Comparison of ENCODE assay signal across 8 mouse cellular contexts in genomic region chr10:76345540-76345902, GRCm38 (mm10). TPM values are rescaled to one million over a fixed set of nuclear protein-coding genes. Genes with fewer than 3 reads are reported as not detected.
DNase-seq lines count a peak whose midpoint lies in the region; ATAC-seq and TF ChIP-seq lines count a peak whose summit lies in the region.

No protein-coding gene starts in this region.

- peak overlapping the region; percentile 92 for H3K4me3 ChIP-seq in lung, embryonic 14.5 days (ENCODE audit: low read depth, low read length)
- peak overlapping the region; percentile 54 for H3K4me3 ChIP-seq in embryonic facial prominence, embryonic 12.5 days
- peak overlapping the region; percentile 77 for H3K4me3 ChIP-seq in intestine, embryonic 14.5 days (ENCODE audit: low read depth, low read length)
- peak overlapping the region; percentile 86 for H3K4me3 ChIP-seq in neural tube, embryonic 13.5 days

- H3K27me3 ChIP-seq in lung, embryonic 14.5 days (ENCODE audit: insufficient read depth, low read length), result no peaks in the 10 kb centered on the region
- no peaks in the 10 kb centered on the region for H3K27me3 ChIP-seq in embryonic facial prominence, embryonic 12.5 days
- H3K27me3 ChIP-seq in intestine, embryonic 14.5 days (replicated peaks; ENCODE audit: control insufficient read depth, insufficient read depth, low read length), result no peaks in the 10 kb centered on the region
- no peaks in the 10 kb centered on the region for H3K27me3 ChIP-seq in neural tube, embryonic 13.5 days

- no peaks in the 10 kb centered on the region for H3K9me3 ChIP-seq in lung, embryonic 14.5 days (ENCODE audit: low read depth, low read length)
- H3K9me3 ChIP-seq in embryonic facial prominence, embryonic 12.5 days, result no peaks in the 10 kb centered on the region
- no peaks in the 10 kb centered on the region for H3K9me3 ChIP-seq in intestine, embryonic 14.5 days (ENCODE audit: control insufficient read depth, low read length)
- no peaks in the 10 kb centered on the region for H3K9me3 ChIP-seq in neural tube, embryonic 13.5 days

- H3K36me3 ChIP-seq in lung, embryonic 14.5 days (ENCODE audit: insufficient read depth), result peaks cover 8% of the 10 kb centered on the region; the same call in 1 of the 2 replicates
- peaks cover 7% of the 10 kb centered on the region for H3K36me3 ChIP-seq in embryonic facial prominence, embryonic 12.5 days
- peaks cover 13% of the 10 kb centered on the region; the same call in 1 of the 2 replicates for H3K36me3 ChIP-seq in intestine, embryonic 14.5 days (ENCODE audit: control insufficient read depth, insufficient read depth, low read length)
- H3K36me3 ChIP-seq in neural tube, embryonic 13.5 days, result peaks cover 10% of the 10 kb centered on the region

- 0 out of 2 replicates have a peak, but pooled peaks cover 6% of the 10 kb centered on the region for H3K4me1 ChIP-seq in lung, embryonic 14.5 days (ENCODE audit: insufficient read depth)
- H3K4me1 ChIP-seq in embryonic facial prominence, embryonic 12.5 days, result peaks cover 26% of the 10 kb centered on the region
- peaks cover 24% of the 10 kb centered on the region for H3K4me1 ChIP-seq in intestine, embryonic 14.5 days (replicated peaks; ENCODE audit: control insufficient read depth, insufficient read depth, low read length)
- H3K4me1 ChIP-seq in neural tube, embryonic 13.5 days (replicated peaks), result peaks cover 27% of the 10 kb centered on the region

- peak overlapping the region; percentile 93 for H3K4me2 ChIP-seq in lung, embryonic 14.5 days
- peak overlapping the region; percentile 73 for H3K4me2 ChIP-seq in embryonic facial prominence, embryonic 12.5 days (replicated peaks)
- peak overlapping the region; percentile 89 for H3K4me2 ChIP-seq in intestine, embryonic 14.5 days (ENCODE audit: low read length)
- H3K4me2 ChIP-seq in neural tube, embryonic 13.5 days, result peak overlapping the region; percentile 70

- TF ChIP-seq CTCF in lung, embryonic 14.5 days (IDR thresholded peaks at IDR 0.05; ENCODE audit: low read depth), result no peak

- peak overlapping the region; percentile 89 for H3K9ac ChIP-seq in lung, embryonic 14.5 days
- H3K9ac ChIP-seq in embryonic facial prominence, embryonic 12.5 days, result peak overlapping the region; percentile 88
- H3K9ac ChIP-seq in intestine, embryonic 14.5 days (ENCODE audit: low read length), result peak overlapping the region; percentile 81
- H3K9ac ChIP-seq in neural tube, embryonic 13.5 days, result peak overlapping the region; percentile 92

- DNase-seq in lung, embryonic 14.5 days, result no peak
- no peak for DNase-seq in lung, postnatal 14 days
- no peak for DNase-seq in intestine, embryonic 14.5 days (ENCODE audit: low spot score)
- DNase-seq in retina, embryonic 14.5 days (ENCODE audit: low spot score), result no peak
- no peak for DNase-seq in thymus, postnatal 4 days
- DNase-seq in ovary, adult 18-20 months (ENCODE audit: low spot score), result no peak

- ATAC-seq in lung, embryonic 14.5 days (ENCODE audit: insufficient read depth), result no peak; the same call in 1 of the 2 replicates
- 0 out of 2 replicates have a peak, but pooled peaks have one; percentile 5 for ATAC-seq in embryonic facial prominence, embryonic 12.5 days (ENCODE audit: insufficient number of reproducible peaks, insufficient read depth, low FRiP score, low TSS enrichment)
- peak; percentile 24 for ATAC-seq in intestine, embryonic 14.5 days (replicated peaks; ENCODE audit: low FRiP score, low TSS enrichment, low read depth)
- no peak for ATAC-seq in neural tube, embryonic 13.5 days (ENCODE audit: low read depth)

- H3K27ac ChIP-seq in lung, embryonic 14.5 days (ENCODE audit: low read depth), result peak overlapping the region; percentile 12; the same call in 1 of the 2 replicates
- H3K27ac ChIP-seq in embryonic facial prominence, embryonic 12.5 days, result peak overlapping the region; percentile 46; the same call in 1 of the 2 replicates
- H3K27ac ChIP-seq in intestine, embryonic 14.5 days (ENCODE audit: low read depth), result no peak overlapping the region
- peak overlapping the region; percentile 47; the same call in 1 of the 2 replicates for H3K27ac ChIP-seq in neural tube, embryonic 13.5 days (replicated peaks)

- WGBS in lung, embryonic 14.5 days, result 1% methylated on average over 12 of the region's 12 CpGs
- 3% methylated on average over 12 of the region's 12 CpGs for WGBS in embryonic facial prominence, embryonic 12.5 days
- WGBS in intestine, embryonic 14.5 days, result 2% methylated on average over 12 of the region's 12 CpGs
- 7% methylated on average over 12 of the region's 12 CpGs for WGBS in neural tube, embryonic 13.5 days

RNA-seq across cellular contexts. Expression of gene Dip2a, which starts 0.4 kb away (rescaled TPM):
- 6.5 and 6.6 TPM in 2 replicates for polyA plus RNA-seq in lung, embryonic 14.5 days (2014; fragmentation: Nextera tagmentation; extraction: Ambion mirVana)
- polyA plus RNA-seq in embryonic facial prominence, embryonic 12.5 days (2016; fragmentation: Nextera tagmentation; extraction: Ambion mirVana), result 12.5 and 14.9 TPM in 2 replicates
- 5.7 and 6.6 TPM in 2 replicates for polyA plus RNA-seq in intestine, embryonic 14.5 days (2014; fragmentation: Nextera tagmentation; extraction: Ambion mirVana)
- polyA plus RNA-seq in neural tube, embryonic 13.5 days (2015; fragmentation: Nextera tagmentation; extraction: Ambion mirVana), result 13.7 and 15.0 TPM in 2 replicates

Comparison
In these comparisons a context has a peak if more than half of its experiments do, and no peak if none do; other contexts are left out.
1. ATAC-seq: peak in embryonic facial prominence, embryonic 12.5 days (single experiment) and intestine, embryonic 14.5 days (single experiment); none in lung, embryonic 14.5 days (single experiment) and neural tube, embryonic 13.5 days (single experiment).
2. Peak in every context shown above with its lines, with median percentiles within 50 percentile points of each other: H3K4me2 ChIP-seq, H3K4me3 ChIP-seq and H3K9ac ChIP-seq.